Mouse (Mus musculus) embryonic facial prominence, embryonic 12.5 days (tissue): ENCODE measurements around the gene Thbs2. TPM values are rescaled to one million over a fixed set of nuclear protein-coding genes. Genes with fewer than 3 reads are reported as not detected.

Experiments used
- ATAC-seq: fragments of 200-750 bp; cut with Nextera tagmentation; 2 replicates; pipeline ENCODE4 v1.8.0; 2017; ENCODE audit not compliant: insufficient number of reproducible peaks, insufficient read depth, low FRiP score, low TSS enrichment
- H3K27ac ChIP-seq: fragments of 300-500 bp; sonication (generic); 2 replicates; pipeline ENCODE4 v1.5.1; 2016; ENCODE audit warnings: mild to moderate bottlenecking
- H3K27me3 ChIP-seq: fragments of 300-500 bp; sonication (generic); 2 replicates; pipeline ENCODE4 v1.6.1; 2016; ENCODE audit warnings: mild to moderate bottlenecking, moderate library complexity
- H3K36me3 ChIP-seq: fragments of 300-500 bp; sonication (generic); 2 replicates; pipeline ENCODE4 v1.6.1; 2016; ENCODE audit warnings: mild to moderate bottlenecking
- H3K4me1 ChIP-seq: fragments of 300-500 bp; sonication (generic); 2 replicates; pipeline ENCODE4 v1.6.1; 2016
- H3K4me2 ChIP-seq: fragments of 300-500 bp; sonication (generic); replicated peaks from 2 replicates; pipeline ENCODE4 v1.6.1; 2016; ENCODE audit warnings: mild to moderate bottlenecking, moderate library complexity
- H3K4me3 ChIP-seq: fragments of 300-500 bp; sonication (generic); 2 replicates; pipeline ENCODE4 v1.5.1; 2016; ENCODE audit warnings: mild to moderate bottlenecking
- H3K9ac ChIP-seq: fragments of 300-500 bp; sonication (generic); 2 replicates; pipeline ENCODE4 v1.6.1; 2016; ENCODE audit warnings: mild to moderate bottlenecking, moderate library complexity
- H3K9me3 ChIP-seq: fragments of 300-500 bp; sonication (generic); 2 replicates; pipeline ENCODE4 v1.6.1; 2016; ENCODE audit warnings: mild to moderate bottlenecking, moderate library complexity
- WGBS: fragments of 180-500 bp; shearing (Covaris S2); methylation state at CpG from one replicate; pipeline ENCODE4 v1.1.7; 2016; 5-methylcytosine and 5-hydroxymethylcytosine counted together
- polyA plus RNA-seq: library from polyadenylated mRNA; unstranded; fragments of >200 nt; fragmentation: Nextera tagmentation; extraction: Ambion mirVana; gene quantifications from 2 replicates; pipeline ENCODE4 v1.2.1, GENCODE M21; 2016

Gene Thbs2
- 12.8 and 15.7 TPM in 2 replicates for polyA plus RNA-seq

- 0 out of 2 replicates have a peak within 1 kb of the TSS, but pooled peaks have one; percentile 12 for H3K27ac ChIP-seq
Observed at GRCm38 (mm10) chr17:14693994-14694374, at the start of gene Thbs2. Gene Thbs2 (minus strand): TSS chr17:14694235.

GRCm38 (mm10) chr17:14735493-14736004 is 41.5 kb upstream of the Thbs2 start:
- WGBS = 65% methylated on average over 6 of the region's 6 CpGs
- no peaks in the 10 kb centered on the region for H3K9me3 ChIP-seq
- no peak overlapping the region for H3K27ac ChIP-seq
- H3K9ac ChIP-seq = no peak overlapping the region
- no peak for ATAC-seq
- no peaks in the 10 kb centered on the region for H3K27me3 ChIP-seq
- no peaks in the 10 kb centered on the region for H3K4me1 ChIP-seq
- no peak overlapping the region for H3K4me3 ChIP-seq
- no peaks in the 10 kb centered on the region for H3K36me3 ChIP-seq
- no peak overlapping the region for H3K4me2 ChIP-seq

More at GRCm38 (mm10) chr17:14693994-14694374, at the start of gene Thbs2:
- H3K9me3 ChIP-seq = no peaks in the 10 kb centered on the region
- H3K4me3 ChIP-seq = peak within 1 kb of the TSS; percentile 41
- WGBS = 0% methylated on average over 14 of the region's 14 CpGs
- peaks cover 3% of the 10 kb centered on the region; the same call in 1 of the 2 replicates for H3K36me3 ChIP-seq
- H3K4me1 ChIP-seq = peaks cover 16% of the 10 kb centered on the region
- peak within 1 kb of the TSS; percentile 31 for H3K9ac ChIP-seq
- peak within 1 kb of the TSS; percentile 56 for H3K4me2 ChIP-seq
- no peaks in the 10 kb centered on the region for H3K27me3 ChIP-seq
- peak; percentile 90 for ATAC-seq

- 86% methylated on average over 4 of the region's 4 CpGs for WGBS
- no peak for ATAC-seq
- H3K9ac ChIP-seq = no peak overlapping the region
Observed at GRCm38 (mm10) chr17:14734380-14734779, 40.3 kb upstream of the Thbs2 start.

DNA sequence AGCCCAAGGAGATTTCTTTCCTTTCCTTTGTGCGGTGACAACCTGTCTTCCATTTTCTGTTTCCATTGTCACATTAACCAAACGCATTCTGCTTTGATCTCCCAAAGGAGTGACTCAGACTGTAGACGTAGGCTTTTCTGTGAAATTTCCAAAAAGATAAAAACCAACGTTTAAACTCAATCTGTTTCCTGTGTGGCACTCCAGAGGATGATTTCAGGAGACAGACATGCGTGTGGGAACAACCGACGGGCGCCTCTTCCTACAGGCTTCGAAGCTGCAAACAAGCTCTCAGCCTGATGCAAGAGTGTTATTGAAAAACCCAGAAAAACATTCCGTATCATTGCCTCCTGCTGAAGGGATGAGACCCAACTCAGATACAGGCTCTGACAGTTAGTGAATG is 39.9 kb upstream of the Thbs2 start:
- H3K9ac ChIP-seq = no peak overlapping the region
- no peak overlapping the region for H3K4me3 ChIP-seq
- no peak overlapping the region for H3K27ac ChIP-seq
- ATAC-seq = no peak
- H3K9me3 ChIP-seq = no peaks in the 10 kb centered on the region
- H3K4me1 ChIP-seq = no peaks in the 10 kb centered on the region
- WGBS = 68% methylated on average over 10 of the region's 10 CpGs
- H3K4me2 ChIP-seq = no peak overlapping the region
- H3K27me3 ChIP-seq = no peaks in the 10 kb centered on the region
- H3K36me3 ChIP-seq = no peaks in the 10 kb centered on the region

More at GRCm38 (mm10) chr17:14734380-14734779, 40.3 kb upstream of the Thbs2 start:
- Histone ChIP-seq H3K27me3 (no peaks in the 10 kb centered on the region), H3K4me2 (no peak overlapping the region), H3K4me3 (no peak overlapping the region), H3K9me3 (no peaks in the 10 kb centered on the region), H3K36me3 (no peaks in the 10 kb centered on the region), H3K4me1 (no peaks in the 10 kb centered on the region), H3K27ac (no peak overlapping the region)

DNA sequence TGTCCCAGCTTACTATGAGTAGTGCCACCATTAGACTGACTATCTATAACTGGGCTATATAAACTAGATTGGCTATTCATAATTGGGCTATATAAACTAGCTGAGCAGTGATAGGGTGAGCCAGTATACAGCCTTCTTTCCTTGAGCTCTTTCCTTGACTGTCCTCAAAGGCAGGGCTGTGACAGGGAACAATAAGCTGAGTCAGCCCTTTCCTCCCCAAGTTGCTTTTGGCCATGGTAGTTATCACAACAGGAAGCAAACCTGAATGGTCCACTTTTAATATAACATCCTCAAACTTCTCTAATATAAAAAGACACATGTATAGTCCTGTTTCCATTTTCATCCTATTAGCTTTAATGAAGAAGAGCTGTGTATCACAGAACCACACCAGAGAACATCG is 39.0 kb upstream of the Thbs2 start:
- Histone ChIP-seq H3K27me3 (no peaks in the 10 kb centered on the region), H3K4me3 (no peak overlapping the region), H3K4me2 (no peak overlapping the region), H3K4me1 (no peaks in the 10 kb centered on the region), H3K9me3 (no peaks in the 10 kb centered on the region), H3K27ac (no peak overlapping the region), H3K36me3 (no peaks in the 10 kb centered on the region), H3K9ac (no peak overlapping the region)
- WGBS = 78% methylated on average over 1 of the region's 1 CpGs
- no peak for ATAC-seq

DNA sequence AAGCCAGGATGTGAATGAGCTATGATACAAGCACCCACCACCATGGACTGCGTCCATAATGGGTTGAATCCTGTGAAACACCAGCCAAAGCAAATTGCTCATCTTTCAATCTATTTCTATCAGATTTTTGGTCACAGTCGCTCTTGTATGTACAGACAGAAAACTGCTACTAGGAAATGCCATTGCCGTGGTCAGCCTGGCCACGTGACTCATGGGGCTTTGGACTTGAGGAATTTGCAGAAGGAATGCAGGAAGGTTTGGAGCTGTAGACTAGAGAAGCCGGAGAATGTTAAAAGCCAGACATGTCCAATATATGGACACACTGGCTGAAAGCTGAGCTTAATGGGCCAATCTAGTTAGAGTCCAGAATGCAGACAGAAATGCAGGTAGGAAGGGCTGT is 36.6 kb upstream of the Thbs2 start:
- no peak for ATAC-seq
- Histone ChIP-seq H3K27me3 (no peaks in the 10 kb centered on the region), H3K9me3 (no peaks in the 10 kb centered on the region), H3K27ac (no peak overlapping the region), H3K36me3 (no peaks in the 10 kb centered on the region), H3K4me3 (no peak overlapping the region), H3K4me2 (no peak overlapping the region), H3K9ac (no peak overlapping the region), H3K4me1 (peaks cover 5% of the 10 kb centered on the region; the same call in 1 of the 2 replicates)
- WGBS = 67% methylated on average over 5 of the region's 5 CpGs

GRCm38 (mm10) chr17:14727481-14727880 is 33.4 kb upstream of the Thbs2 start:
- H3K36me3 ChIP-seq = no peaks in the 10 kb centered on the region
- no peak overlapping the region for H3K9ac ChIP-seq
- ATAC-seq = no peak
- no peak overlapping the region for H3K4me3 ChIP-seq
- no peaks in the 10 kb centered on the region for H3K9me3 ChIP-seq
- WGBS = 33% methylated on average over 3 of the region's 3 CpGs
- H3K27ac ChIP-seq = no peak overlapping the region
- H3K4me2 ChIP-seq = no peak overlapping the region
- peaks cover 5% of the 10 kb centered on the region; the same call in 1 of the 2 replicates for H3K4me1 ChIP-seq
- no peaks in the 10 kb centered on the region for H3K27me3 ChIP-seq

DNA sequence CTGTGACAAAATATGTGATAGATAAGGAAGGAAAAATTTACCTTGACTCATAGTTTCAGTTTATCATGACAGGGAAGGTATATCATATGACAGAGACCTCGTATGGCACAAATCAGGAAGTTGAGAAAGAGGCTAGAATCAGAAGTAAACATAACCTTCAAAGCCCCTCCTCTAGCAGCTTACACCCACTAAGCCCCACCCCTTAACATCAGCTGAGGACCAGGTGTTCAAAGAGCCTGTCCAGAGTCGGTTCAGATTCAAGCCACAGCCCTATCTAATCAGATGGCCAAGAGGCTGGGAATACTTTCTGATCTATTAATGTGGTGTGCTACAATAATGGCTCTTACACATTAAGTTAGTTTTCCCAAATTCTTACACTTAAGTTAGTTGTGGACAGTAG is 30.8 kb upstream of the Thbs2 start:
- no peak overlapping the region for H3K4me2 ChIP-seq
- no peaks in the 10 kb centered on the region for H3K36me3 ChIP-seq
- no peak overlapping the region for H3K4me3 ChIP-seq
- peaks cover 5% of the 10 kb centered on the region; the same call in 1 of the 2 replicates for H3K4me1 ChIP-seq
- H3K9me3 ChIP-seq = no peaks in the 10 kb centered on the region
- no peaks in the 10 kb centered on the region for H3K27me3 ChIP-seq
- H3K27ac ChIP-seq = no peak overlapping the region
- no peak overlapping the region for H3K9ac ChIP-seq
- 24% methylated on average over 2 of the region's 2 CpGs for WGBS
- ATAC-seq = no peak

GRCm38 (mm10) chr17:14721325-14721724 is 27.3 kb upstream of the Thbs2 start:
- no peak overlapping the region for H3K27ac ChIP-seq
- WGBS = 64% methylated on average over 4 of the region's 4 CpGs
- no peaks in the 10 kb centered on the region for H3K9me3 ChIP-seq
- H3K36me3 ChIP-seq = no peaks in the 10 kb centered on the region
- H3K4me1 ChIP-seq = no peaks in the 10 kb centered on the region
- H3K4me2 ChIP-seq = no peak overlapping the region
- H3K9ac ChIP-seq = no peak overlapping the region
- ATAC-seq = no peak
- no peaks in the 10 kb centered on the region for H3K27me3 ChIP-seq
- no peak overlapping the region for H3K4me3 ChIP-seq

GRCm38 (mm10) chr17:14720912-14721311 is 26.9 kb upstream of the Thbs2 start:
- H3K9ac ChIP-seq = no peak overlapping the region
- ATAC-seq = no peak
- no peaks in the 10 kb centered on the region for H3K36me3 ChIP-seq
- H3K27ac ChIP-seq = no peak overlapping the region
- 86% methylated on average over 4 of the region's 4 CpGs for WGBS
- H3K4me2 ChIP-seq = no peak overlapping the region
- no peak overlapping the region for H3K4me3 ChIP-seq
- H3K27me3 ChIP-seq = no peaks in the 10 kb centered on the region
- H3K9me3 ChIP-seq = no peaks in the 10 kb centered on the region
- no peaks in the 10 kb centered on the region for H3K4me1 ChIP-seq

DNA sequence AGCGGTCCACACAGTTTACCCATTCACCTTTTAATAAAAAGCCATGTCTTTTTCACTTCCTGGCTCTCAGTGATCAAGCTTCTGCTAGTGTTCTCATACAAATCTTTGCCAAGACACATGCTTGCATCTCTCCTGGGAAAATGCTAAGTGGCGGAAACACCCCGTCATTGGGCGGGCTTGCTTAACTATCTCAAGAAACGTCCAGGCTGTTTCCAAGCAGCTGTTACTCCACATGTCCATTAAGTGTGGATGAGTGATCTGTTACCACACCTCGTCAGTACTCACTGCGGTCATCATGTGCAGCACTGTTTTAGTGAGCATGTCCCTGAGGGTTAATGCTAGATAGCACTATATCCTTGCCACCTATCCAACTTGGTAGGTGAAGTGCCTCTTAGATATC is 26.2 kb upstream of the Thbs2 start:
- H3K9me3 ChIP-seq = no peaks in the 10 kb centered on the region
- ATAC-seq = no peak
- WGBS = 89% methylated on average over 7 of the region's 7 CpGs
- no peak overlapping the region for H3K27ac ChIP-seq
- H3K36me3 ChIP-seq = no peaks in the 10 kb centered on the region
- H3K4me2 ChIP-seq = no peak overlapping the region
- no peak overlapping the region for H3K9ac ChIP-seq
- H3K27me3 ChIP-seq = no peaks in the 10 kb centered on the region
- no peak overlapping the region for H3K4me3 ChIP-seq
- H3K4me1 ChIP-seq = no peaks in the 10 kb centered on the region

DNA sequence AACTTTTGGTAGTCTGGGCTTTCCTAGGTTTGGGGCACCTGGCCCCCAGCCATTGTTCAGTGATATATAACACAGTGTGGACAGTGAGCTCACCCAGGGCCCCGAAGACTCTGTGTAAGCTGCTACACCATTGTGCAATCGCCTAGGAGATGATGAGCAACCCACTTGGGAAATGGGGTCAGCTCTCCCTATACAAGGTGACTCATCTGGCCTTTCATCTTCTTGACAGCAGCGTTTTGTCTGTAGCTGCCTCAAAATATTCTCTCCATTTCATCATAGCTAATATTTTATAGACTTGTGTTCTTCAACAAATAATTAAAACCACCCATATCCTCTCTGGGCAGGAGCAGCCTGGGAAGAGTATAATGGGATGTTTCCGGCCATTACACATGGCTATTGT is 24.8 kb upstream of the Thbs2 start:
- H3K4me3 ChIP-seq = no peak overlapping the region
- H3K36me3 ChIP-seq = no peaks in the 10 kb centered on the region
- H3K27ac ChIP-seq = no peak overlapping the region
- 68% methylated on average over 4 of the region's 4 CpGs for WGBS
- no peaks in the 10 kb centered on the region for H3K27me3 ChIP-seq
- H3K9ac ChIP-seq = no peak overlapping the region
- ATAC-seq = no peak
- H3K4me2 ChIP-seq = no peak overlapping the region
- 0 out of 2 replicates have a peak, but pooled peaks cover 5% of the 10 kb centered on the region for H3K4me1 ChIP-seq
- no peaks in the 10 kb centered on the region for H3K9me3 ChIP-seq
